Mouse (Mus musculus) lung, postnatal 0 days (tissue): ENCODE measurements at regions not wholly inside any gene's neighbourhood (a gene's known extent, or its start where the extent isn't known, plus 50 kb on each side); places are given as distances from the start of the nearest gene placed in this dataset.
A peak's percentile ranks its signal among the peaks of the same experiment; 100 is the strongest.

Experiments
- ATAC-seq: fragments of 200-750 bp; cut with Nextera tagmentation; 2 replicates; pipeline ENCODE4 v1.8.0; 2017; ENCODE audit warnings: moderate library complexity
- DNase-seq: peaks from one replicate; pipeline ENCODE4 v3.0.0-alpha.2; 2016; ENCODE audit warnings: low spot score
- H3K27ac ChIP-seq: fragments of 300-500 bp; sonication (generic); 2 replicates; pipeline ENCODE4 v1.5.1; 2014; ENCODE audit warnings: antibody characterized with exemption, mild to moderate bottlenecking, low read length, mixed read lengths
- H3K27me3 ChIP-seq: fragments of 300-500 bp; sonication (generic); replicated peaks from 2 replicates; pipeline ENCODE4 v1.6.1; 2014; ENCODE audit warnings: low read length, mixed read lengths; ENCODE audit not compliant: insufficient read depth
- H3K36me3 ChIP-seq: fragments of 300-500 bp; sonication (generic); 2 replicates; pipeline ENCODE4 v1.6.1; 2014; ENCODE audit warnings: low read length, mixed read lengths; ENCODE audit not compliant: insufficient read depth
- H3K4me1 ChIP-seq: fragments of 300-500 bp; sonication (generic); 2 replicates; pipeline ENCODE4 v1.6.1; 2014; ENCODE audit warnings: antibody characterized with exemption, low read depth, low read length, mixed read lengths; ENCODE audit not compliant: insufficient read depth
- H3K4me2 ChIP-seq: fragments of 300-500 bp; sonication (generic); replicated peaks from 2 replicates; pipeline ENCODE4 v1.6.1; 2014; ENCODE audit warnings: low read depth, mild to moderate bottlenecking, low read length, moderate library complexity, mixed read lengths
- H3K4me3 ChIP-seq: fragments of 300-500 bp; sonication (generic); 2 replicates; pipeline ENCODE4 v1.5.1; 2014; ENCODE audit warnings: low read depth, low read length
- H3K9ac ChIP-seq: fragments of 300-500 bp; sonication (generic); replicated peaks from 2 replicates; pipeline ENCODE4 v1.6.1; 2014; ENCODE audit warnings: low read depth, mild to moderate bottlenecking
- H3K9me3 ChIP-seq: fragments of 300-500 bp; sonication (generic); 2 replicates; pipeline ENCODE4 v1.6.1; 2016; ENCODE audit warnings: low read length, mixed read lengths
- CTCF ChIP-seq: IDR thresholded peaks from 2 replicates; pipeline ENCODE4 v1.5.1; 2016; ENCODE audit warnings: antibody characterized with exemption, mild to moderate bottlenecking
- EP300 ChIP-seq: IDR thresholded peaks from 2 replicates; pipeline ENCODE4 v1.6.1; 2016; ENCODE audit warnings: antibody characterized with exemption, mild to moderate bottlenecking, control low read depth
- WGBS: fragments of 180-500 bp; shearing (Covaris S2); extraction: QIAGEN DNeasy Blood & Tissue Kit; methylation state at CpG from one replicate; pipeline ENCODE4 v1.1.7; 2014; 5-methylcytosine and 5-hydroxymethylcytosine counted together

- WGBS = 75% methylated on average over 1 of the region's 1 CpGs
- no peak overlapping the region for H3K4me3 ChIP-seq
- no peaks in the 10 kb centered on the region for H3K27me3 ChIP-seq
- no peaks in the 10 kb centered on the region for H3K4me1 ChIP-seq
- no peak overlapping the region for H3K4me2 ChIP-seq
- DNase-seq (peak; percentile 9), ATAC-seq (no peak)
- no peak for TF ChIP-seq CTCF
- no peak overlapping the region for H3K9ac ChIP-seq
- no peak overlapping the region for H3K27ac ChIP-seq
- no peaks in the 10 kb centered on the region for H3K9me3 ChIP-seq
- no peaks in the 10 kb centered on the region for H3K36me3 ChIP-seq
These were observed 66.2 kb upstream of the Tnik start for GRCm38 (mm10) chr3:28196786-28197185.

DNA sequence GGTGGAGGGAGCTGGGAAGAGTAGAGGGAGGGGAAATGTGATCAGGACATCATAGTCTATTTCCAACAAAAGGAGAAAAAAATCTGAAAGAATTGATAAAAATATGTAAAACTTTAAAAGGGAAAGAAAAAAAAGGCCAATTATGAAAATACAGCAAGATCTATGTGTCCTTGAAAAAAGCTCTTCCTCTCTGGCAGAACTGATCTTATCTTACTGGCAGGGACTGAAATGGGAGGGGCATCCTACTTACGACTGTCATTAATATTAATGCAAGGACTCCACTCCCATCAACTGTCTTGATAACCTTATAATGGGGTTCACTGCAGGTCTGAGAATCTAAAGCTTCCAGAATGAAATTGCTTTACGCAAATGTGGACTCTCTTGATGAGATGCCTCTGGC, 53.7 kb upstream of the Tnik start:
- no peak for TF ChIP-seq CTCF
- no peak for TF ChIP-seq EP300
- Histone ChIP-seq H3K4me1 (no peaks in the 10 kb centered on the region), H3K27ac (no peak overlapping the region), H3K9ac (no peak overlapping the region), H3K4me2 (no peak overlapping the region), H3K27me3 (no peaks in the 10 kb centered on the region), H3K9me3 (no peaks in the 10 kb centered on the region), H3K36me3 (no peaks in the 10 kb centered on the region), H3K4me3 (no peak overlapping the region)
- ATAC-seq (no peak), DNase-seq (no peak)
- 60% methylated on average over 2 of the region's 2 CpGs for WGBS

DNA sequence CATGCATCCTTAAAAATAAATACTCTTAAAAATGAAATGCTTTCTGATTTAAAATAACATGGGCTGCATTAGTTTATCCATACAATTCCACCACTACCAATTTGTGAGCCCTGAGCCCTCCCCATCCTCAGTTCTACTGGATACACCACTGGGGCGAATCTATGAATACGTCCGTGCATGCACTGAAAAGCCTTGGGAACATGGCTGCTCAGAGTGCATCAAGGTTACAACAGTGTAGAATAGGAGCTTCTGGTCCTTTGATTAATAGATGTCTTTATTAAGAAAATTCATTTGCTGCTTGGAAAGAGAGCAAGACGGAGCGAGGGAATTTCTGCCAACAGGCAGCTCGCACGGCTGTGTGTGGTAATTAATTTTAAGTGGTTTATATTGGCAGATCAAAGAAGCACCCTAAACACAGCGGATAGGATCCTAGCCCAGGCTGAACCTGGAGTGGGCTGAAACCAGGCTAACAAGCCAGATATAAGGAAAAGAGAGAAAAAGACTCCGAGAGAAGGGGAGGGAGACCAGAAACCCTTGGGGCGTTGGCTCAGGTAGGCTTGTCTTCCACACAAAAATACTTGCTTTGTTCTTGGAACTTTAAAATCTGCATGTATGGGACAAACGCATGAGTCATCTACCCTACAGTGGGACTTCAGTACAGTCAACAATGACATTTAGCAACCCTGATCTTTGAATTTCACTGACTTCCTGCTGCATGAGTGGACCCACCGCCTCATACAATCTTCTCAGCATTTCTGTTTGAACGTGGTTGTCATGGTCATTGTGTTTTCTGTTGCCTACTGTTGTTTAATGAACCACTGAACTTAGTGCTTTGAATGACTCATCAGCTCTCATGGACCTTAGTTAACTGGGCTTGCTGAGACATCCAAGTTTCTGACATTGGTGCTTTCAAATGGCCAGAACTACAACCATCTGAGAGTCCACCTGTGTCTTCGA, 51.9 kb upstream of the Tnik start:
- no peak for ATAC-seq
- Histone ChIP-seq H3K9me3 (no peaks in the 10 kb centered on the region), H3K4me3 (no peak overlapping the region), H3K9ac (no peak overlapping the region), H3K4me1 (no peaks in the 10 kb centered on the region), H3K27me3 (no peaks in the 10 kb centered on the region), H3K36me3 (no peaks in the 10 kb centered on the region), H3K27ac (no peak overlapping the region), H3K4me2 (no peak overlapping the region)
- no peak for DNase-seq
- TF ChIP-seq EP300 = no peak
- no peak for TF ChIP-seq CTCF
- 77% methylated on average over 14 of the region's 14 CpGs for WGBS
